Mouse (Mus musculus) CD8-positive naive resting alpha-beta T cell, adult 2 months (primary cell): ENCODE results near the gene Nol9.
A peak's percentile ranks its signal among the peaks of the same experiment; 100 is the strongest.

Experiments
- DNase-seq, 2 experiments: peaks; one replicate each; pipeline ENCODE4 v3.0.0; 2022; ENCODE audit warnings: low read depth in 2 of 2, low spot score in 2 of 2

Gene Nol9

GRCm38 (mm10) chr4:152043171-152043570 lies 4.0 kb downstream of the Nol9 start:
- DNase-seq: no peak

GRCm38 (mm10) chr4:152044609-152045008 lies 5.5 kb downstream of the Nol9 start:
- DNase-seq: no peak

- no peak for DNase-seq
Measured at GRCm38 (mm10) chr4:152062390-152063110, 23.4 kb downstream of the Nol9 start.

GRCm38 (mm10) chr4:152067280-152067679 lies 28.2 kb downstream of the Nol9 start:
- DNase-seq: no peak

DNA sequence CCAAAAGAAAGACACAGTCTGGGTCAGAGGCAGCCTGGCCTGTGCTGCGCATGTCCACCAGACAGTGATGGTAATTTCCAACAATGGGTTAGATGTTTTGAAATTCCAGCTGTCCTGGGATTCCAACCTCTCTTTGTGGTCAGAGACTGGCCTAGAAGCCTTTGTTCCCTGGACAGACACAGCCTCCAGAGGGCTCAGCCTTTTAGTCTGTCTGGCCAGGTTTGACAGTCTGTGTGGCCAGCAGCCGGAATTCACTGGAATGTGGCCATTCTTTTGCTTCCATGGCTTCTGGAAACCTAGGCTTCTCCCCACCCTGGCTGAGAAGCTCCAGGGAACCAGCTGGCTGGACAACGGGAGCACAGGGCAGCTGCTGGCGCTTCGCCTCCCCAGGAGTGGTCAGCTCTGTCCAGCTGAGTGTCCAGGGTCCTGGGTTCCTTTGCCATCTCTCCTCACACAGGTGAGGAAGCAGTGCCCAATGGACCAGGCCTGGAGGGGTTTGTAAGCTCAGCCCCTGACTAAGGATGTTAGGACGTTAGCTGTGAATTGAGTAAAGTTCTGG lies 29.1 kb downstream of the Nol9 start:
- DNase-seq: no peak

GRCm38 (mm10) chr4:152069245-152069644 lies 30.1 kb downstream of the Nol9 start:
- DNase-seq: no peak

DNA sequence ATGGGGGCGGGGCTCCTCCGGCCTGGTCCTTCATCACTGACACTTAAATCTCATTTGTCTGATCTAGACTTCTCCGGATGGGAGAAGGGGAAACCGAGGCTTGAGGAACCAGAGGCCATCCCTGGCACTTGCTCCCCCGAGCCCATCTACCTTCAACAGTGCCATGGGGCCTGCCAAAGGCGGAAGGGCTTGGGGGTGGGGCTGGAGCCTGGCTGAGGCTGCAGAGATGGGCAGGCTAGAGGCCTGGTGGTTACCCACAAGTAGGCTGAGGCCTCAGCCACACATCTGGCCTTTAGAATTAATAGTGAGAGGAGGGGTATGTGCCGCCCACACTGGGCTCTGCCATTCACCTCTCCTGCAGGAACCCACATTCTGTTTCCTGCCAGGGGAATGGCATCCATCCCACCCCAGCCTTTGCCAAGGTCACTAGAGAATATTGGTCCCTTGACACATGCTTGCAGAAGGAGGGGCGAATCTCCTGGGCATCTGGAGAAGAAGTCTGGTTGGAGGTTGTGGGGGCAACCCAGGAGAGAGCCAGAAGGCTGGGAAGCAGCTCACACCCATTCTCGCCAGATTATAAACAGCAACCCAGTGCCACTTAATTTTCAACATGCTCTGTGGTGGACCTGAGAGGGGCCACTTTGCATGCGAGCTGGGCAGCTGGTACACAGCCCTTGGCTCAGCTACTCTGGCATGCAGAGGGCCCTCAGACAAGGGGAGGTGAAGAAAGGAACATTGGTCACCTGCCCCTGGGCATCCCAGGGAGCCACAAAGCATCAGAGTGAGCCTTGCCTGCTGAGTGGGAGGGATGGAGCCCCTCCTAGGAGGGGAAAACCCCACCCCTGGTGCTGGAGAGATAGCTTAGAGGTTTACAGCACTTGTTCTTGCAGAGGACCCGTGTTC lies 31.6 kb downstream of the Nol9 start:
- DNase-seq: no peak

GRCm38 (mm10) chr4:152072121-152072601 lies 33.0 kb downstream of the Nol9 start, which contains the start of gene Plekhg5:
Plekhg5 (plus strand) TSS chr4:152072498.
- no peak for DNase-seq

DNA sequence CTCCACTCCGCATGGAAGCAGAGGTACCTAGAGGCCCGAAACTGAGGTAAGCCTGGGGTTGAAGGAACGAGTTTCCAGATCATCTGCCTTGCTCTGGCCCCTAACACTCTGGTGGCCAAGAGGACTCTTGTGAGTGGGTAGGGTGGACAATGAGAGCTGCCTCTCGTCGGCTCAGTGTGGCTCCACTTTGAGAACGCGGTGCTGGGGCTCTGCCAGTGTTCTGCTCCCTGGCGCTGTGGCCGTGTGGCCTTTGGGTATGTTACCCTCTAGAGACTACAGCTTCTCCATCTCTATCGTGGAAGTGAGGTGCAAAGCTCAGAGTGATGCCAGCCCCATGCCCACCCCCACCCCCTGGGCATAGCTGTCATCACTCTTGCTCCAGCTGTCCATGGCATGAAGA lies 33.5 kb downstream of the Nol9 start:
- no peak for DNase-seq

GRCm38 (mm10) chr4:152073715-152074114 lies 34.6 kb downstream of the Nol9 start:
- DNase-seq: no peak

DNA sequence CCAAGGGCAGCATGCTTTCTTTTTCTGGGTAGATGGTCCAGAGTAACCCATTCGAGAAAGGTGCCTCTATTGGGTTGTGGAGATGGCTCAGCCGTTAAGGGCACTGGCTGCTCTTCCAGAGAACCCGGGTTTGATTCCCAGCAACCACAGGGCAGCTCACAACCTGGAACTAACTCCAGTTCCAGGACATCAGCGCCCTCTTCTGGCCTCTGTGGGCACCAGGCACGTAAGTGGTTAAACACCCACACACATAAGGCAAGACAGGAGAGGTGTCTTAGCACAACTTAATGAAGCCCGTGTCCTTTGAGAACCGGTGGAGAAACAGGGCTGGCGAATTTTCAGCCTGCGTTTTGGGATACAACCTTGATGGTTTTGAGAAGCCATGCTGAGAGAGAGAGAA lies 35.4 kb downstream of the Nol9 start:
- no peak for DNase-seq

GRCm38 (mm10) chr4:152077191-152077590 lies 38.1 kb downstream of the Nol9 start:
- no peak for DNase-seq

- no peak for DNase-seq
Measured at GRCm38 (mm10) chr4:152078105-152078530, 39.0 kb downstream of the Nol9 start.

DNA sequence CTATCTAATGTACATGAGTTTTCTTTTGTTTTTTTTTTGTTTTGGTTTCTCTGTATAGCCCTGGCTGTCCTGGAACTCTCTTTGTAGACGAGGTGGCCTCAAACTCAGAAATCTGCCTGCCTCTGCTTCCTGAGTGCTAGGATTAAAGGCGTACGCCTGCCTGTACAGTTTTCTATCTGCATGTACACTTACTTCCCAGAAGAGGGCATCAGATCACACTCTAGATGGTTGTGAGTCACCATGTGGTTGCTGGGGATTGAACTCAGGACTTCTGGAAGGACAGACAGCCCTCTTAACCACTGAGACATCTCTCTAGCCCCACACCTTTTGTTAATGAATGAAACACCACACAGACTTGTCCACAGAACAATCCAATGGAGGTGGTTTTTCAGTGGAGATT lies 40.1 kb downstream of the Nol9 start:
- no peak for DNase-seq

GRCm38 (mm10) chr4:152079931-152080330 lies 40.8 kb downstream of the Nol9 start:
- DNase-seq: no peak

DNA sequence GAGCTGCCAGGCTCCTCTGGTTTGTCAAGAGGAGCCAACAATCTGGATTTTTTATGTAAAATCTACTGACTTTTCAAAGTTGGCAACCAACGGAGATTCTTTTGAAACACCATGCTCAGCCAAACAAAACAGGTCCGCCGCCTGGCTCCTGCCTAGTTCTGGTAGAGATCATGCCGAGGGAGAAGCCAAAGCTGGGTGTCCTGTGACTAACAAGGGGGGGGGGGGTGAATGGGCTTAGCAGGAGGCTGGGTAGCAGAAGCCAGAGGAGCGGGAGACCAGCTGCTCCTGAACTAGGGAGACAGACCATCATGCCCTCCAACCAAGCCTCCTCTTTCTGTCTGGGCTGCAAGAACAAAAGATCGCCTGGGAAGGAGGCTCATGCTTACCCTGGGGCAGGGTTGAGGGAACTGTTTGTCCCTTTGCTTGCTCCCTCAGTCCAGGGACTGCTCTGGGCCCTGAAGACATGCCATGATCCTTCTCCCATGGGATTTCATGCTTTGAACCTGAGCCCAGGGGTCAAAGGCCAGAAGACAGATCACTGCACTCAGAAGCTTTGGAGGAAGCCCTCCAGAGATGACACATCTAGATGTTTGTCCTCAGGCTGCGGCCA lies 44.6 kb downstream of the Nol9 start:
- DNase-seq: no peak

DNA sequence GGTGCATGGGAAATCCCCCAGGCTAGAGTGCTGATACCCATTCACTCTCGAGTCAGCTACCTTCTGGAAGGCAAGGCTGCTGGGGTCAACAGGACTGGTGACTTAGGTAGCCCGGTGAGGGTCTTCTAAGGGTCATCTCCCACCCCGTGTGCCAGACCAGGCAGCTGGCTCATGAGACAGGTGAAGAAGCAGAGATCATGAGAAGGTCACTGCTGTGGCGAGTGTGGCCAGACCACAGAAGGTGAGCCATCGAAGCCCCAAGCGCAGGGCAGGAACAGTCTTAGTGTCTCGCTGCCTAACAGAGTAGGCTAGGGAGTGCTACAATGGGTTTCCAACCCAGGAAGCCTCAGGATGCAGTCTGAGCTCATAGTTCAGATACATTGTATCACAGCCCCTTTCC lies 45.5 kb downstream of the Nol9 start:
- DNase-seq: no peak

- peak; percentile 16 to 31 for DNase-seq
Measured at GRCm38 (mm10) chr4:152086505-152087210, 47.5 kb downstream of the Nol9 start.

- DNase-seq: no peak
Measured at GRCm38 (mm10) chr4:152087211-152088081, 48.3 kb downstream of the Nol9 start.

- no peak for DNase-seq
Measured at GRCm38 (mm10) chr4:152088133-152088532, 49.0 kb downstream of the Nol9 start.
